Mouse (Mus musculus): ENCODE measurements around the gene Vgll4. TPM values are rescaled to one million over a fixed set of nuclear protein-coding genes. Genes with fewer than 3 reads are reported as not detected.
A peak's percentile ranks its signal among the peaks of the same experiment; 100 is the strongest.

The Vgll4 gene
- polyA plus RNA-seq, 1 experiment = 39.7 TPM

GRCm38 (mm10) chr6:114864421-114864820, 105.4 kb downstream of the Vgll4 start:
- no peak for TF ChIP-seq POLR2A (IDR thresholded peaks at IDR 0.05; ENCODE audit: borderline replicate concordance, extremely low read depth, insufficient read depth, insufficient read length, poor library complexity, severe bottlenecking)
- TF ChIP-seq CTCF (IDR thresholded peaks at IDR 0.05; ENCODE audit: borderline replicate concordance, extremely low read depth, insufficient read depth, insufficient read length) = no peak
- no peak for DNase-seq (ENCODE audit: low read depth)

- TF ChIP-seq CTCF (IDR thresholded peaks at IDR 0.05; ENCODE audit: borderline replicate concordance, extremely low read depth, insufficient read depth, insufficient read length) (no peak), POLR2A (IDR thresholded peaks at IDR 0.05; ENCODE audit: borderline replicate concordance, extremely low read depth, insufficient read depth, insufficient read length, poor library complexity, severe bottlenecking) (no peak)
- DNase-seq (ENCODE audit: low read depth) = no peak
These were observed 106.3 kb downstream of the Vgll4 start for GRCm38 (mm10) chr6:114863501-114863900.

GRCm38 (mm10) chr6:114862046-114862445, 107.7 kb downstream of the Vgll4 start:
- TF ChIP-seq CTCF (IDR thresholded peaks at IDR 0.05; ENCODE audit: borderline replicate concordance, extremely low read depth, insufficient read depth, insufficient read length) (no peak), POLR2A (IDR thresholded peaks at IDR 0.05; ENCODE audit: borderline replicate concordance, extremely low read depth, insufficient read depth, insufficient read length, poor library complexity, severe bottlenecking) (no peak)
- DNase-seq (ENCODE audit: low read depth) = no peak

- DNase-seq (ENCODE audit: low read depth) = no peak
- no peak for TF ChIP-seq CTCF (IDR thresholded peaks at IDR 0.05; ENCODE audit: borderline replicate concordance, extremely low read depth, insufficient read depth, insufficient read length)
- no peak for TF ChIP-seq POLR2A (IDR thresholded peaks at IDR 0.05; ENCODE audit: borderline replicate concordance, extremely low read depth, insufficient read depth, insufficient read length, poor library complexity, severe bottlenecking)
These were observed 108.2 kb downstream of the Vgll4 start for GRCm38 (mm10) chr6:114861591-114861990.

- TF ChIP-seq CTCF (IDR thresholded peaks at IDR 0.05; ENCODE audit: borderline replicate concordance, extremely low read depth, insufficient read depth, insufficient read length) = no peak
- no peak for TF ChIP-seq POLR2A (IDR thresholded peaks at IDR 0.05; ENCODE audit: borderline replicate concordance, extremely low read depth, insufficient read depth, insufficient read length, poor library complexity, severe bottlenecking)
These were observed 108.9 kb downstream of the Vgll4 start for GRCm38 (mm10) chr6:114860677-114861568.

GRCm38 (mm10) chr6:114858722-114859053, 111.1 kb downstream of the Vgll4 start:
- TF ChIP-seq POLR2A (IDR thresholded peaks at IDR 0.05; ENCODE audit: borderline replicate concordance, extremely low read depth, insufficient read depth, insufficient read length, poor library complexity, severe bottlenecking) (no peak), CTCF (IDR thresholded peaks at IDR 0.05; ENCODE audit: borderline replicate concordance, extremely low read depth, insufficient read depth, insufficient read length) (no peak)
- DNase-seq (ENCODE audit: low read depth) = no peak

More at GRCm38 (mm10) chr6:114860677-114861568, 108.9 kb downstream of the Vgll4 start:
- DNase-seq (ENCODE audit: low read depth) = no peak

GRCm38 (mm10) chr6:114857996-114858721, 111.6 kb downstream of the Vgll4 start:
- no peak for DNase-seq (ENCODE audit: low read depth)
- no peak for TF ChIP-seq CTCF (IDR thresholded peaks at IDR 0.05; ENCODE audit: borderline replicate concordance, extremely low read depth, insufficient read depth, insufficient read length)
- TF ChIP-seq POLR2A (IDR thresholded peaks at IDR 0.05; ENCODE audit: borderline replicate concordance, extremely low read depth, insufficient read depth, insufficient read length, poor library complexity, severe bottlenecking) = no peak

- no peak for DNase-seq (ENCODE audit: low read depth)
- TF ChIP-seq CTCF (IDR thresholded peaks at IDR 0.05; ENCODE audit: borderline replicate concordance, extremely low read depth, insufficient read depth, insufficient read length) (no peak), POLR2A (IDR thresholded peaks at IDR 0.05; ENCODE audit: borderline replicate concordance, extremely low read depth, insufficient read depth, insufficient read length, poor library complexity, severe bottlenecking) (no peak)
These were observed 113.3 kb downstream of the Vgll4 start for GRCm38 (mm10) chr6:114856501-114856900.

GRCm38 (mm10) chr6:114855644-114856043, 114.2 kb downstream of the Vgll4 start:
- no peak for DNase-seq (ENCODE audit: low read depth)
- no peak for TF ChIP-seq POLR2A (IDR thresholded peaks at IDR 0.05; ENCODE audit: borderline replicate concordance, extremely low read depth, insufficient read depth, insufficient read length, poor library complexity, severe bottlenecking)
- no peak for TF ChIP-seq CTCF (IDR thresholded peaks at IDR 0.05; ENCODE audit: borderline replicate concordance, extremely low read depth, insufficient read depth, insufficient read length)

- TF ChIP-seq CTCF (IDR thresholded peaks at IDR 0.05; ENCODE audit: borderline replicate concordance, extremely low read depth, insufficient read depth, insufficient read length) = no peak
- TF ChIP-seq POLR2A (IDR thresholded peaks at IDR 0.05; ENCODE audit: borderline replicate concordance, extremely low read depth, insufficient read depth, insufficient read length, poor library complexity, severe bottlenecking) = no peak
- peak; percentile 55 for DNase-seq (ENCODE audit: low read depth)
These were observed 115.4 kb downstream of the Vgll4 start for GRCm38 (mm10) chr6:114854368-114854767.

GRCm38 (mm10) chr6:114852739-114853138, 117.1 kb downstream of the Vgll4 start:
- peak; percentile 47 for DNase-seq (ENCODE audit: low read depth)
- TF ChIP-seq POLR2A (IDR thresholded peaks at IDR 0.05; ENCODE audit: borderline replicate concordance, extremely low read depth, insufficient read depth, insufficient read length, poor library complexity, severe bottlenecking) (no peak), CTCF (IDR thresholded peaks at IDR 0.05; ENCODE audit: borderline replicate concordance, extremely low read depth, insufficient read depth, insufficient read length) (no peak)
